Mouse (Mus musculus): ENCODE measurements at regions not wholly inside any gene's neighbourhood (a gene's known extent, or its start where the extent isn't known, plus 50 kb on each side); places are given as distances from the start of the nearest gene placed in this dataset.

GRCm38 (mm10) chr9:87649015-87649978 is 81.8 kb downstream of the Tbx18 start:
- TF ChIP-seq CTCF (IDR thresholded peaks at IDR 0.05; ENCODE audit: borderline replicate concordance, extremely low read depth, insufficient read depth, insufficient read length) (no peak), POLR2A (IDR thresholded peaks at IDR 0.05; ENCODE audit: borderline replicate concordance, extremely low read depth, insufficient read depth, insufficient read length, poor library complexity, severe bottlenecking) (no peak)
- DNase-seq (ENCODE audit: low read depth): peak; percentile 40

GRCm38 (mm10) chr9:87648317-87648716 is 82.7 kb downstream of the Tbx18 start:
- DNase-seq (ENCODE audit: low read depth): no peak
- TF ChIP-seq CTCF (IDR thresholded peaks at IDR 0.05; ENCODE audit: borderline replicate concordance, extremely low read depth, insufficient read depth, insufficient read length) (no peak), POLR2A (IDR thresholded peaks at IDR 0.05; ENCODE audit: borderline replicate concordance, extremely low read depth, insufficient read depth, insufficient read length, poor library complexity, severe bottlenecking) (no peak)

DNA sequence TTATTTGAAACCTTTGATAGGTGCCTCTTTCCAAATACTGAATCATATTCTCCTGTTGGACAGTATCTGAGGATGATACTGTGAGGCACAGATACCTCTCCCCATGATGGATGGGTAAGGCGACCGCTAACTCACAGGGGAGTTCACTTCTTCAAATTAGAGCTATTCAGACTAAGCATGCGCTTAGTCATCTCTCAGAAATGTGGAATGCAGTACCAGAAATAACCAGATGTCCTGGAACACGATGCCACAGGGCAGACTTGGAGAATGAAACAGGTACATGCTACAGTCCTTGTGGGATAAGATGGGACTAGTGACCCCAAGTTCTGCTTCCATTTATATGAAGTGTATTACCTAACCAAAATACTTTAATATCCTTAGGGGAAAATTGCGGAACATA is 86.0 kb downstream of the Tbx18 start:
- TF ChIP-seq CTCF (IDR thresholded peaks at IDR 0.05; ENCODE audit: borderline replicate concordance, extremely low read depth, insufficient read depth, insufficient read length) (no peak), POLR2A (IDR thresholded peaks at IDR 0.05; ENCODE audit: borderline replicate concordance, extremely low read depth, insufficient read depth, insufficient read length, poor library complexity, severe bottlenecking) (no peak)
- DNase-seq (ENCODE audit: low read depth): no peak

DNA sequence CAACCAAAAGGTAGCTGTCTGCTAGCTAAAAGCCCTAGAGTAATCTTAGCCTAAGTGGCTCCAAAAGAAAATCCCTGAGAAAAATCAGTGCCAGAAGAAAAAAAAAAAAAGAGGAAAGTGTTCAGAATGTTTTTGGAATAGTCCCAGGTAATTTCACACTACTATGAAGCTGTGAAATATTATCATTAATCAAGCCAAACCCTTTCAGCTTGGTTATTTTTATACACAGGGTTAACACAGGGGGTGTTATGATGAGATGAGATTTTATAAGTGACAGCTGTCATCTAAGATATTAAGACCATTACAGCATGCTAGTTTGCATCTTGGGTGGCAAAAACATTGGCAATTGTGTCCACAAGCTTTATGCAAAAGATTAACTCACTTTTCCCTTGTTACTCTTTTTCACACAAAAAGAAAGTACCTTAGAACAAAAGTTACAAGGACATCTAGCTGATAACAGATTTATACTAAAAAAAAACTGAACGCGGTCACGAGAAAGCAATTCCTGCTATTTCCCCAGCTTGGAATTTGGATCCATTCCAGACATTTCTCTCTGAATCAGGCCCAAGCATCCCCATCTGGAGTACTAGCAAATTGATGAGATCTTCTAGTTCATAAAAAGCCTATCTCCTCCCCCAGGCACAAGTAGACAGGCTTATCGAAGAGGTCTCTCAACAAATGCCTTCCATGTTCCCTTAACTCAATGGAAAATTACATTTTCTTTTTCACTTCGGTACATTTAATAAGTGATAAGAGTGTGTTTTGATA is 97.0 kb downstream of the Tbx18 start:
- no peak for TF ChIP-seq POLR2A (IDR thresholded peaks at IDR 0.05; ENCODE audit: borderline replicate concordance, extremely low read depth, insufficient read depth, insufficient read length, poor library complexity, severe bottlenecking)
- TF ChIP-seq CTCF (IDR thresholded peaks at IDR 0.05; ENCODE audit: borderline replicate concordance, extremely low read depth, insufficient read depth, insufficient read length): no peak
- peak; percentile 74 for DNase-seq (ENCODE audit: low read depth)

DNA sequence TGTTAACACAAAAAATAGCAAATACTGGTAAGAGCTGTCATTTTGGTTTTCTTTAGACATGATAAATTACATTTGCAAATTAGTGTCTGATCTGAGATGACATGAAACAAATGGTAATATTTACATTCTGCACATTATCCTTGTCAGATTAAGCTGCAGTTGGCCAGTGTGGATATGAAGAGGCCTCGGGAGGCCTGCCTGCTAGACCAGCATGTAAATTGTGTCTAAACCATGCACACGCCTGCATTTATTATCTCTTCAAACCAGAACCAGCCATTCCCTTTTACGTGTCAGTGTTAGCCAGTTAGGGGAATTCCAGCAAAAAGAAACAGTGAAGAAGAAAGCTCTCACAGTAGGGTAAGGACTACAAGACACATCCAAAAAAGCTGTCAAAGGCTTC is 104.6 kb downstream of the Tbx18 start:
- no peak for TF ChIP-seq CTCF (IDR thresholded peaks at IDR 0.05; ENCODE audit: borderline replicate concordance, extremely low read depth, insufficient read depth, insufficient read length)
- no peak for TF ChIP-seq POLR2A (IDR thresholded peaks at IDR 0.05; ENCODE audit: borderline replicate concordance, extremely low read depth, insufficient read depth, insufficient read length, poor library complexity, severe bottlenecking)
- peak; percentile 37 for DNase-seq (ENCODE audit: low read depth)

GRCm38 (mm10) chr9:87618238-87618673 is 112.8 kb downstream of the Tbx18 start:
- no peak for DNase-seq (ENCODE audit: low read depth)
- TF ChIP-seq POLR2A (IDR thresholded peaks at IDR 0.05; ENCODE audit: borderline replicate concordance, extremely low read depth, insufficient read depth, insufficient read length, poor library complexity, severe bottlenecking) (no peak), CTCF (IDR thresholded peaks at IDR 0.05; ENCODE audit: borderline replicate concordance, extremely low read depth, insufficient read depth, insufficient read length) (no peak)

GRCm38 (mm10) chr9:87607878-87608631 is 123.0 kb downstream of the Tbx18 start:
- no peak for DNase-seq (ENCODE audit: low read depth)
- TF ChIP-seq CTCF (IDR thresholded peaks at IDR 0.05; ENCODE audit: borderline replicate concordance, extremely low read depth, insufficient read depth, insufficient read length) (no peak), POLR2A (IDR thresholded peaks at IDR 0.05; ENCODE audit: borderline replicate concordance, extremely low read depth, insufficient read depth, insufficient read length, poor library complexity, severe bottlenecking) (no peak)

DNA sequence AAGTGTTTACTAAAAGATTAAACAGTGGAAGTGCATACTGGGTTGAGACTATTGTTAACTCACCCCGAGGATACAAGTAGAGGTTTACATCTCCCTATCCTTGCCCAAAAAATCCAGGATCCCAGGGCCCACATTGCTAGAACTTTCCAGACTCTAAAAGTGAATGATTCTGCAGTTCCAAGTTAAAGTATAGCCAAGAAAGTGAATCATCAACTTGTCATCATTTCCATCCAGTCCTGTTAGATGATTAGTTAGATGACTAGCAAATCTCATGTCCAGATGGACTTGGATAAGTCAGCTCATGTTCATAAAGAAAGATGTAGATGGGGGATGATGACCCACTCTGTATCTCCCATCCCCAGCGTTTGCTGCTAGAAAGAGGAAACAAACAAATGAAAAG is 155.5 kb downstream of the Tbx18 start:
- TF ChIP-seq POLR2A (IDR thresholded peaks at IDR 0.05; ENCODE audit: borderline replicate concordance, extremely low read depth, insufficient read depth, insufficient read length, poor library complexity, severe bottlenecking): no peak
- no peak for TF ChIP-seq CTCF (IDR thresholded peaks at IDR 0.05; ENCODE audit: borderline replicate concordance, extremely low read depth, insufficient read depth, insufficient read length)
- DNase-seq (ENCODE audit: low read depth): no peak

- no peak for DNase-seq (ENCODE audit: low read depth)
- TF ChIP-seq CTCF (IDR thresholded peaks at IDR 0.05; ENCODE audit: borderline replicate concordance, extremely low read depth, insufficient read depth, insufficient read length): no peak
- TF ChIP-seq POLR2A (IDR thresholded peaks at IDR 0.05; ENCODE audit: borderline replicate concordance, extremely low read depth, insufficient read depth, insufficient read length, poor library complexity, severe bottlenecking): no peak
Measured at GRCm38 (mm10) chr9:87574250-87574864, 156.7 kb downstream of the Tbx18 start.

DNA sequence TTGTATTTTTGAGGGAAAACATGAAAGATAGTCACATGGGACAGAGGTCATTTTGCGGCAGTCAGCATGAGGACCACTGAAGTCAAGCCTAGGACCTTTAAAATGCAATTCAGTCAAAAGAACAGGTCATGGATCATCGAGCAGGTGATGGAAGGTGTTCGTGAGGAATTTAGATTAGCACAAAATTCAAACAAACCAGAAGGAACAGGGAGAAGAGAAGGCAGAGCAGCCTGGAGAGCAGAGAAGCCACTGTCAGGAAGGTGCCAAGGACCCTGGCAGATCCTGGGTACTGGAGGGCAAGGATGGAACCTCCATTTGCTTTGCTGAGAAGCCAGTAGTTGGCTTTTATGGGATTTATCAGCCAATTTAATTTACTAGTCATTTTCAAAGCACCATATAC is 167.8 kb downstream of the Tbx18 start:
- DNase-seq (ENCODE audit: low read depth): no peak
- TF ChIP-seq CTCF (IDR thresholded peaks at IDR 0.05; ENCODE audit: borderline replicate concordance, extremely low read depth, insufficient read depth, insufficient read length) (no peak), POLR2A (IDR thresholded peaks at IDR 0.05; ENCODE audit: borderline replicate concordance, extremely low read depth, insufficient read depth, insufficient read length, poor library complexity, severe bottlenecking) (no peak)
